Mouse (Mus musculus) heart, postnatal 0 days (tissue): ENCODE results near the gene Pitpnm1. TPM values are rescaled to one million over a fixed set of nuclear protein-coding genes. Genes with fewer than 3 reads are reported as not detected.

Experiments
- ATAC-seq: fragments of 200-750 bp; cut with Nextera tagmentation; 2 replicates; pipeline ENCODE4 v1.8.0; 2017; ENCODE audit warnings: low read depth, moderate number of reproducible peaks, moderate library complexity; ENCODE audit not compliant: insufficient read depth
- DNase-seq: peaks from one replicate; pipeline ENCODE4 v3.0.0-alpha.2; 2016; ENCODE audit warnings: low spot score
- H3K27ac ChIP-seq: fragments of 300-500 bp; sonication (generic); 2 replicates; pipeline ENCODE4 v1.5.1; 2014; ENCODE audit warnings: low read depth, mild to moderate bottlenecking
- H3K27me3 ChIP-seq: fragments of 300-500 bp; sonication (generic); 2 replicates; pipeline ENCODE4 v1.6.1; 2014; ENCODE audit warnings: low read length, mixed read lengths; ENCODE audit not compliant: control insufficient read depth, insufficient read depth
- H3K36me3 ChIP-seq: fragments of 300-500 bp; sonication (generic); replicated peaks from 2 replicates; pipeline ENCODE4 v1.6.1; 2014; ENCODE audit warnings: low read length, mixed read lengths; ENCODE audit not compliant: control insufficient read depth, insufficient read depth
- H3K4me1 ChIP-seq: fragments of 300-500 bp; sonication (generic); 2 replicates; pipeline ENCODE4 v1.6.1; 2014; ENCODE audit warnings: antibody characterized with exemption; ENCODE audit not compliant: control insufficient read depth, insufficient read depth
- H3K4me2 ChIP-seq: fragments of 300-500 bp; sonication (generic); 2 replicates; pipeline ENCODE4 v1.6.1; 2014; ENCODE audit warnings: low read depth, mild to moderate bottlenecking, low read length, moderate library complexity
- H3K4me3 ChIP-seq: fragments of 300-500 bp; sonication (generic); 2 replicates; pipeline ENCODE4 v1.5.1; 2014; ENCODE audit warnings: low read depth, low read length
- H3K9ac ChIP-seq: fragments of 300-500 bp; sonication (generic); replicated peaks from 2 replicates; pipeline ENCODE4 v1.6.1; 2014; ENCODE audit warnings: low read depth, low read length, mixed read lengths
- H3K9me3 ChIP-seq: fragments of 300-500 bp; sonication (generic); replicated peaks from 2 replicates; pipeline ENCODE4 v1.6.1; 2016; ENCODE audit warnings: low read length; ENCODE audit not compliant: control insufficient read depth
- CTCF ChIP-seq: IDR thresholded peaks from 2 replicates; pipeline ENCODE4 v1.5.1; 2016; ENCODE audit warnings: antibody characterized with exemption, control low read depth, low read depth
- EP300 ChIP-seq: IDR thresholded peaks from 2 replicates; pipeline ENCODE4 v1.6.1; 2016; ENCODE audit warnings: antibody characterized with exemption, low read depth
- WGBS: fragments of 180-500 bp; shearing (Covaris S2); extraction: QIAGEN DNeasy Blood & Tissue Kit; methylation state at CpG from one replicate; pipeline ENCODE4 v1.1.7; 2014; 5-methylcytosine and 5-hydroxymethylcytosine counted together
- polyA plus RNA-seq: library from polyadenylated mRNA; unstranded; fragments of >200 nt; fragmentation: Nextera tagmentation; extraction: Ambion mirVana; gene quantifications from 2 replicates; pipeline ENCODE4 v1.2.1, GENCODE M21; 2015
- total RNA-seq: library from RNA; depleted of rRNA; stranded (reverse); fragments of >200 nt; gene quantifications from 2 replicates; pipeline ENCODE4 v1.2.3, GENCODE M21; 2014; ENCODE audit warnings: low replicate concordance

Pitpnm1 gene
- total and polyA plus RNA-seq, 2 experiments from 2014 or later, result 21.9 to 47.3 TPM

DNA sequence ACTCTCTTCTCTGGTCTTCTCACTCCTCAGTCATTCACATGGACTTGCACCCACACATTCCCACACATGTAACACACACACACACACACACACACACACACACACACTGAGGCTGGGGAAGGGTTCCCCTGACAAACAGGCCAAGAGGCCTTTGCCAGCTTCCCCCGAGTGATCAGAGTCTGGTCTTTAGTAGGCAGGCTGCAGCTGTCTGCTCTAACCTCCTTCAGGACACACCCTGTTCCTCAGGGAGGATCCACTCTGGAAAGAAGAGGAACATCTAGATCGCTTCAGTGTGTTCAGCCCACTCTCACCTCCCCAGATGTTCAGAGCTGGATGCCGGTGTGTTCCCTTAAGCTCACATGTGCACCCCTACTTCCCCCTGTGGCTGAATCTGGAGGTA, 5.5 kb upstream of the Pitpnm1 start:
- no peak for ATAC-seq
- H3K9me3 ChIP-seq, result no peaks in the 10 kb centered on the region
- H3K4me2 ChIP-seq, result no peak overlapping the region
- no peak overlapping the region for H3K27ac ChIP-seq
- no peaks in the 10 kb centered on the region for H3K36me3 ChIP-seq
- TF ChIP-seq CTCF, result no peak
- no peak overlapping the region for H3K4me3 ChIP-seq
- H3K4me1 ChIP-seq, result peaks cover 7% of the 10 kb centered on the region; the same call in 1 of the 2 replicates
- 81% methylated on average over 3 of the region's 3 CpGs for WGBS
- H3K9ac ChIP-seq, result no peak overlapping the region
- no peak for DNase-seq
- no peaks in the 10 kb centered on the region for H3K27me3 ChIP-seq

- H3K9me3 ChIP-seq, result no peaks in the 10 kb centered on the region
- TF ChIP-seq CTCF, result no peak
- no peak for TF ChIP-seq EP300
- peaks cover 12% of the 10 kb centered on the region; the same call in 1 of the 2 replicates for H3K4me1 ChIP-seq
- ATAC-seq, result no peak
- no peak overlapping the region for H3K27ac ChIP-seq
- H3K4me3 ChIP-seq, result no peak overlapping the region
- no peaks in the 10 kb centered on the region for H3K27me3 ChIP-seq
- WGBS, result 76% methylated on average over 5 of the region's 5 CpGs
- no peak for DNase-seq
- H3K4me2 ChIP-seq, result no peak overlapping the region
- H3K36me3 ChIP-seq, result no peaks in the 10 kb centered on the region
- H3K9ac ChIP-seq, result no peak overlapping the region
Measured at GRCm38 (mm10) chr19:4094774-4095303, 5.0 kb upstream of the Pitpnm1 start.

GRCm38 (mm10) chr19:4095802-4096201, 4.0 kb upstream of the Pitpnm1 start:
- H3K27ac ChIP-seq, result no peak overlapping the region
- DNase-seq, result no peak

GRCm38 (mm10) chr19:4096642-4097440, 3.0 kb upstream of the Pitpnm1 start, which contains the start of gene Cdk2ap2:
Cdk2ap2 (plus strand) TSS chr19:4097182.
- ATAC-seq (peak; percentile 92), DNase-seq (peak; percentile 96)
- no peak for TF ChIP-seq CTCF
- TF ChIP-seq EP300, result peak; percentile 79; the same call in 1 of the 2 replicates
- Histone ChIP-seq H3K9me3 (no peaks in the 10 kb centered on the region), H3K4me2 (peak within 1 kb of the TSS; percentile 86), H3K36me3 (no peaks in the 10 kb centered on the region), H3K4me1 (peaks cover 25% of the 10 kb centered on the region; the same call in 1 of the 2 replicates), H3K27me3 (peaks cover 11% of the 10 kb centered on the region; the same call in 1 of the 2 replicates), H3K4me3 (peak within 1 kb of the TSS; percentile 69), H3K27ac (peak within 1 kb of the TSS; percentile 89), H3K9ac (peak within 1 kb of the TSS; percentile 55)
- under 1% methylated on average over 63 of the region's 65 CpGs for WGBS

More at GRCm38 (mm10) chr19:4095802-4096201, 4.0 kb upstream of the Pitpnm1 start:
- Histone ChIP-seq H3K27me3 (0 out of 2 replicates have a peak, but pooled peaks cover 2% of the 10 kb centered on the region), H3K4me3 (no peak overlapping the region), H3K36me3 (no peaks in the 10 kb centered on the region), H3K9ac (no peak overlapping the region), H3K4me1 (peaks cover 22% of the 10 kb centered on the region; the same call in 1 of the 2 replicates), H3K4me2 (no peak overlapping the region), H3K9me3 (no peaks in the 10 kb centered on the region)
- TF ChIP-seq CTCF (no peak), EP300 (no peak)
- 70% methylated on average over 3 of the region's 3 CpGs for WGBS
- ATAC-seq, result no peak

GRCm38 (mm10) chr19:4097441-4097825, 2.4 kb upstream of the Pitpnm1 start:
- DNase-seq (peak; percentile 70), ATAC-seq (peak; percentile 19)
- Histone ChIP-seq H3K27ac (peak overlapping the region; percentile 78), H3K9ac (peak overlapping the region; percentile 37), H3K27me3 (peaks cover 12% of the 10 kb centered on the region; the same call in 1 of the 2 replicates), H3K36me3 (no peaks in the 10 kb centered on the region), H3K4me3 (peak overlapping the region; percentile 69), H3K4me1 (peaks cover 25% of the 10 kb centered on the region; the same call in 1 of the 2 replicates), H3K4me2 (peak overlapping the region; percentile 86), H3K9me3 (no peaks in the 10 kb centered on the region)
- WGBS, result under 1% methylated on average over 21 of the region's 21 CpGs
- no peak for TF ChIP-seq CTCF
- TF ChIP-seq EP300, result no peak
